In the genomic region with DNA sequence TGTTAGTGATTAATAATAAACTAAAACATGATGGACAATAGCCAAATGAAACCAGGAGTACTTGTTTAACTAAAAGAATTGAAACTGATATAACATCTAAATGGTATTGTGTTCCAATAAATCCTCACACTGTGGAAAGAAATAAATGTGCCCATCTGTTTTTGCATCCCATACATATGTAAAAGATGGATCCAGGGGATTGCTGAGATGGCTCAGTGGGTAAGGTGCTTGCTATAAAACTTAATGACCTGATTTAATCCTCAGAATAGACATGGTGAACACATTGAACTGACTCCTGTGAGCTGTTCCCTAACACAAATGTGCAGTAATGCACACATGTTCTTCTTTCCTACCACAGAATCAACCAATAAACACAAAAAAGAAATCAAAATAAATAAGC, we compare ENCODE assay signal across 38 mouse cellular contexts. TPM values are rescaled to one million over a fixed set of nuclear protein-coding genes. Genes with fewer than 3 reads are reported as not detected.
"Had no signal": no experiment of that assay in that cellular context is flagged by ENCODE, and none has a peak within 500 bp of the region (broad histone marks: within the 10 kb centered on the region; RNA-seq: fewer than 3 reads in every experiment).

No protein-coding gene starts in this region.

- H3K9me3 ChIP-seq: limb, embryonic 10.5 days; limb, embryonic 12.5 days; limb, embryonic 15.5 days; liver, embryonic 12.5 days; liver, embryonic 13.5 days; liver, embryonic 15.5 days; lung, embryonic 15.5 days; megakaryocyte, embryonic 14.5 days; midbrain, embryonic 15.5 days had no signal

- ATAC-seq: liver, embryonic 12.5 days; liver, postnatal 0 days; lung, postnatal 0 days; midbrain, embryonic 13.5 days; midbrain, embryonic 15.5 days; midbrain, embryonic 16.5 days had no signal

- H3K4me1 ChIP-seq: limb, embryonic 10.5 days; limb, embryonic 12.5 days; limb, embryonic 13.5 days; limb, embryonic 15.5 days; liver, embryonic 12.5 days; liver, embryonic 13.5 days; liver, embryonic 15.5 days; lung, embryonic 15.5 days; megakaryocyte, embryonic 14.5 days; midbrain, embryonic 10.5 days; midbrain, embryonic 12.5 days; midbrain, embryonic 13.5 days; midbrain, embryonic 15.5 days had no signal

- H3K4me3 ChIP-seq: left cerebral cortex, adult 2 months; limb, embryonic 10.5 days; limb, embryonic 12.5 days; limb, embryonic 13.5 days; limb, embryonic 15.5 days; liver, embryonic 12.5 days; liver, embryonic 13.5 days; liver, embryonic 15.5 days; lung, embryonic 15.5 days; megakaryocyte, embryonic 14.5 days; midbrain, embryonic 10.5 days; midbrain, embryonic 12.5 days; midbrain, embryonic 13.5 days; midbrain, embryonic 15.5 days; myocyte had no signal

- DNase-seq: left cerebral cortex, postnatal 4 days; liver; liver, embryonic 13.5 days; liver, postnatal 0 days; lung, adult 18-20 months; lung, adult 2 months; lung, embryonic 14.5 days; lung, postnatal 10 days; lung, postnatal 14 days; lung, postnatal 36 days; lung, postnatal 4 days; midbrain, embryonic 14.5 days had no signal

- H3K9ac ChIP-seq: limb, embryonic 12.5 days; limb, embryonic 13.5 days; limb, embryonic 15.5 days; liver, embryonic 12.5 days; liver, embryonic 13.5 days; liver, embryonic 14.5 days; liver, embryonic 15.5 days; liver, postnatal 0 days; lung, embryonic 14.5 days; lung, embryonic 15.5 days; midbrain, embryonic 12.5 days; midbrain, embryonic 13.5 days; midbrain, embryonic 15.5 days had no signal

- H3K27ac ChIP-seq: left cerebral cortex, adult 2 months; limb, embryonic 10.5 days; limb, embryonic 12.5 days; limb, embryonic 13.5 days; limb, embryonic 15.5 days; liver, embryonic 12.5 days; liver, embryonic 13.5 days; liver, embryonic 14.5 days; liver, embryonic 15.5 days; lung, embryonic 15.5 days; macrophage; midbrain, embryonic 10.5 days; midbrain, embryonic 12.5 days; midbrain, embryonic 13.5 days; midbrain, embryonic 15.5 days had no signal

- H3K27me3 ChIP-seq: limb, embryonic 12.5 days; limb, embryonic 13.5 days; limb, embryonic 15.5 days; liver, embryonic 12.5 days; liver, embryonic 13.5 days; liver, embryonic 15.5 days; lung, embryonic 15.5 days; megakaryocyte, embryonic 14.5 days; midbrain, embryonic 12.5 days; midbrain, embryonic 13.5 days; midbrain, embryonic 15.5 days had no signal

- H3K36me3 ChIP-seq: limb, embryonic 10.5 days; limb, embryonic 12.5 days; limb, embryonic 13.5 days; limb, embryonic 15.5 days; liver, embryonic 12.5 days; liver, embryonic 13.5 days; liver, embryonic 15.5 days; lung, embryonic 15.5 days; midbrain, embryonic 10.5 days; midbrain, embryonic 12.5 days; midbrain, embryonic 13.5 days; midbrain, embryonic 15.5 days had no signal

- H3K4me2 ChIP-seq: limb, embryonic 12.5 days; limb, embryonic 13.5 days; limb, embryonic 15.5 days; liver, embryonic 11.5 days; liver, embryonic 12.5 days; liver, embryonic 13.5 days; liver, embryonic 15.5 days; lung, embryonic 14.5 days; lung, embryonic 15.5 days; midbrain, embryonic 11.5 days; midbrain, embryonic 12.5 days; midbrain, embryonic 13.5 days; midbrain, embryonic 15.5 days had no signal

RNA-seq across cellular contexts. Expression of gene Pate1, which starts 4.7 kb away (rescaled TPM):
- polyA plus RNA-seq: limb, embryonic 10.5 days; limb, embryonic 11.5 days; limb, embryonic 12.5 days; limb, embryonic 14.5 days; limb, embryonic 15.5 days; liver, adult 2 months; liver, embryonic 11.5 days; liver, embryonic 12.5 days; liver, embryonic 13.5 days; liver, embryonic 14.5 days; liver, embryonic 15.5 days; liver, embryonic 16.5 days; liver, postnatal 0 days; lung, adult 2 months; lung, embryonic 14.5 days; lung, embryonic 15.5 days; lung, embryonic 16.5 days; lung, postnatal 0 days; macrophage; midbrain, embryonic 10.5 days; midbrain, embryonic 11.5 days; midbrain, embryonic 12.5 days; midbrain, embryonic 13.5 days; midbrain, embryonic 14.5 days; midbrain, embryonic 15.5 days; midbrain, embryonic 16.5 days; midbrain, postnatal 0 days had no signal

RNA-seq across cellular contexts. Expression of gene Pate3, which starts 43.9 kb away (rescaled TPM):
- polyA plus RNA-seq: limb, embryonic 11.5 days; limb, embryonic 12.5 days; limb, embryonic 13.5 days; limb, embryonic 14.5 days; limb, embryonic 15.5 days; liver, adult 2 months; liver, embryonic 12.5 days; liver, embryonic 13.5 days; liver, embryonic 14.5 days; liver, embryonic 15.5 days; liver, embryonic 16.5 days; liver, postnatal 0 days; lung, adult 2 months; lung, embryonic 14.5 days; lung, embryonic 15.5 days; lung, embryonic 16.5 days; lung, postnatal 0 days; macrophage; midbrain, embryonic 10.5 days; midbrain, embryonic 11.5 days; midbrain, embryonic 12.5 days; midbrain, embryonic 13.5 days; midbrain, embryonic 14.5 days; midbrain, embryonic 15.5 days; midbrain, embryonic 16.5 days; midbrain, postnatal 0 days; myocyte had no signal

RNA-seq across cellular contexts. Expression of gene Gm17677, which starts 48.9 kb away (rescaled TPM):
- polyA plus RNA-seq: limb, embryonic 10.5 days; limb, embryonic 11.5 days; limb, embryonic 12.5 days; limb, embryonic 13.5 days; limb, embryonic 14.5 days; limb, embryonic 15.5 days; liver, adult 2 months; liver, embryonic 11.5 days; liver, embryonic 12.5 days; liver, embryonic 13.5 days; liver, embryonic 14.5 days; liver, embryonic 15.5 days; liver, embryonic 16.5 days; liver, postnatal 0 days; lung, adult 2 months; lung, embryonic 14.5 days; lung, embryonic 15.5 days; lung, embryonic 16.5 days; lung, postnatal 0 days; macrophage; midbrain, embryonic 10.5 days; midbrain, embryonic 11.5 days; midbrain, embryonic 12.5 days; midbrain, embryonic 13.5 days; midbrain, embryonic 14.5 days; midbrain, embryonic 15.5 days; midbrain, embryonic 16.5 days; midbrain, postnatal 0 days; myocyte had no signal
